Mouse (Mus musculus) thymus, adult 2 months (tissue): Measurements from ENCODE around the gene Kif4. TPM values are rescaled to one million over a fixed set of nuclear protein-coding genes. Genes with fewer than 3 reads are reported as not detected.

Experiments
- DNase-seq: peaks from one replicate; pipeline ENCODE4 v3.0.0; 2021
- H3K27ac ChIP-seq: fragments of 200-500 bp; 2 replicates; pipeline ENCODE4 v1.5.1; 2012; ENCODE audit warnings: low read length, control low read depth; ENCODE audit not compliant: control insufficient read depth, insufficient read depth
- H3K27me3 ChIP-seq: fragments of 200-500 bp; 2 replicates; pipeline ENCODE4 v1.6.1; 2012; ENCODE audit warnings: mild to moderate bottlenecking, low read length, moderate library complexity, mixed read lengths; ENCODE audit not compliant: control insufficient read depth, insufficient read depth
- H3K36me3 ChIP-seq: fragments of 200-500 bp; 2 replicates; pipeline ENCODE4 v1.6.1; 2012; ENCODE audit warnings: mild to moderate bottlenecking, low read length, moderate library complexity; ENCODE audit not compliant: control insufficient read depth, insufficient read depth
- H3K4me1 ChIP-seq: fragments of 200-500 bp; replicated peaks from 2 replicates; pipeline ENCODE4 v1.6.1; 2012; ENCODE audit warnings: low read length; ENCODE audit not compliant: control insufficient read depth, insufficient read depth
- H3K4me3 ChIP-seq: fragments of 200-500 bp; 2 replicates; pipeline ENCODE4 v1.5.1; 2012; ENCODE audit warnings: mild to moderate bottlenecking, low read length, control low read depth, moderate library complexity; ENCODE audit not compliant: control insufficient read depth, insufficient read depth
- CTCF ChIP-seq: fragments of 200-500 bp; IDR thresholded peaks from 2 replicates; pipeline ENCODE4 v1.5.1; 2012; ENCODE audit warnings: mild to moderate bottlenecking, control low read depth, low read length, moderate library complexity, borderline replicate concordance; ENCODE audit not compliant: control insufficient read depth, poor library complexity, insufficient read depth; ENCODE audit errors: extremely low read depth
- POLR2A ChIP-seq: fragments of 200-500 bp; IDR thresholded peaks from 2 replicates; pipeline ENCODE4 v1.6.1; 2012; ENCODE audit warnings: mild to moderate bottlenecking, low read length, control low read depth, moderate library complexity; ENCODE audit not compliant: control insufficient read depth, poor library complexity, insufficient read depth; ENCODE audit errors: extremely low read depth
- WGBS: fragments of 180-500 bp; shearing (Covaris S2); methylation state at CpG from one replicate; pipeline ENCODE4 v1.1.7; 2018; 5-methylcytosine and 5-hydroxymethylcytosine counted together
- polyA plus RNA-seq: library from polyadenylated mRNA; depleted of rRNA; stranded (reverse); fragments of >200 nt; gene quantifications from 2 replicates; pipeline ENCODE4 v1.2.3, GENCODE M21; 2012; rRNA removed

Gene Kif4
- polyA plus RNA-seq, 1 experiment: 6.3 TPM

- Histone ChIP-seq H3K27ac (no peak overlapping the region), H3K27me3 (no peaks in the 10 kb centered on the region), H3K4me1 (peaks cover 7% of the 10 kb centered on the region), H3K4me3 (peak overlapping the region; percentile 91), H3K36me3 (no peaks in the 10 kb centered on the region)
- 2% methylated on average over 23 of the region's 23 CpGs for WGBS
- peak; percentile 59; the same call in 1 of the 2 replicates for TF ChIP-seq CTCF
- TF ChIP-seq POLR2A: no peak
- peak; percentile 72 for DNase-seq
These were observed 148.8 kb downstream of the Kif4 start for GRCm38 (mm10) chrX:100774341-100774811.

- H3K27me3 ChIP-seq: no peaks in the 10 kb centered on the region
- H3K27ac ChIP-seq: no peak overlapping the region
- no peak overlapping the region for H3K4me3 ChIP-seq
- H3K36me3 ChIP-seq: no peaks in the 10 kb centered on the region
- TF ChIP-seq CTCF (no peak), POLR2A (no peak)
- DNase-seq: no peak
- 90% methylated on average over 3 of the region's 3 CpGs for WGBS
- peaks cover 7% of the 10 kb centered on the region for H3K4me1 ChIP-seq
These were observed 149.9 kb downstream of the Kif4 start for GRCm38 (mm10) chrX:100775405-100775804.

- no peak overlapping the region for H3K27ac ChIP-seq
- peaks cover 7% of the 10 kb centered on the region for H3K4me1 ChIP-seq
- no peaks in the 10 kb centered on the region for H3K36me3 ChIP-seq
- WGBS: 8% methylated on average over 9 of the region's 9 CpGs
- H3K4me3 ChIP-seq: no peak overlapping the region
- no peaks in the 10 kb centered on the region for H3K27me3 ChIP-seq
- peak; percentile 54 for DNase-seq
- TF ChIP-seq CTCF: no peak
- no peak for TF ChIP-seq POLR2A
These were observed 151.0 kb downstream of the Kif4 start for GRCm38 (mm10) chrX:100776494-100776893.

Other genes with a start within 250 kb of the Kif4 start
- not detected in 2 replicates for gene Otud6a, start 196.7 kb upstream of the Kif4 start, polyA plus RNA-seq
- gene Awat2, start 183.0 kb upstream of the Kif4 start, polyA plus RNA-seq: 0.88 and 0.93 TPM in 2 replicates
- gene Igbp1, start 131.4 kb upstream of the Kif4 start, polyA plus RNA-seq: 19.8 and 24.2 TPM in 2 replicates
- 0.09 TPM in 1 of 2 replicates, not detected in the other for gene Dgat2l6, start 100.9 kb upstream of the Kif4 start, polyA plus RNA-seq
- gene Awat1, start 53.5 kb upstream of the Kif4 start, polyA plus RNA-seq: 0.14 and 0.16 TPM in 2 replicates
- 0.04 and 0.14 TPM in 2 replicates for gene P2ry4, start 30.9 kb upstream of the Kif4 start, polyA plus RNA-seq
- not detected in 2 replicates for gene Arr3, start 20.2 kb upstream of the Kif4 start, polyA plus RNA-seq
- 16.8 and 20.6 TPM in 2 replicates for gene Pdzd11, start 831 bp downstream of the Kif4 start, polyA plus RNA-seq
- gene Gdpd2, start 104.1 kb downstream of the Kif4 start, polyA plus RNA-seq: 1.4 and 2.4 TPM in 2 replicates
- gene Dlg3, start 142.0 kb downstream of the Kif4 start, polyA plus RNA-seq: 10.2 and 12.3 TPM in 2 replicates